Mouse (Mus musculus): ENCODE measurements at regions not wholly inside any gene's neighbourhood (a gene's known extent, or its start where the extent isn't known, plus 50 kb on each side); places are given as distances from the start of the nearest gene placed in this dataset.

GRCm38 (mm10) chr9:60959537-60959936, 165.2 kb downstream of the Uaca start:
- TF ChIP-seq ZC3H11A (IDR thresholded peaks at IDR 0.05; ENCODE audit: borderline replicate concordance, low read depth, low read length) (no peak), ZNF384 (IDR thresholded peaks at IDR 0.05; ENCODE audit: low read depth, low read length) (no peak), MAFK (IDR thresholded peaks at IDR 0.05; ENCODE audit: insufficient read depth, low read depth, low read length) (no peak), CHD2 (IDR thresholded peaks at IDR 0.05; ENCODE audit: low read depth, low read length) (no peak), HCFC1 (IDR thresholded peaks at IDR 0.05; ENCODE audit: borderline replicate concordance, insufficient read depth, low read length) (no peak)
- in situ Hi-C loops (cut with MboI; ENCODE audit: low sequenced_read_pairs in 2 of 2, unreplicated experiment in 2 of 2) = no loop called here
- no peak for DNase-seq (ENCODE audit: low read depth, low spot score)
- H3K9me3 ChIP-seq (ENCODE audit: control insufficient read depth, insufficient read depth, low read depth, low read length) = no peaks in the 10 kb centered on the region
- peaks cover 0 to 2% of the 10 kb centered on the region in 2 experiments; a peak in 1 of 4 replicates for H3K4me1 ChIP-seq (ENCODE audit: control insufficient read depth in 2 of 2, insufficient read depth in 2 of 2, low read length in 2 of 2, poor library complexity in 1 of 2)
- H3K27ac ChIP-seq (ENCODE audit: insufficient read depth, low read depth, low read length, poor library complexity, severe bottlenecking) = no peak overlapping the region
- H3K4me3 ChIP-seq (ENCODE audit: insufficient read depth in 1 of 2, low read depth in 1 of 2, low read length in 2 of 2, poor library complexity in 1 of 2, severe bottlenecking in 1 of 2) = no peak overlapping the region
- no peaks in the 10 kb centered on the region for H3K36me3 ChIP-seq (ENCODE audit: control insufficient read depth, insufficient read depth, low read length, poor library complexity, severe bottlenecking)
- no peak overlapping the region for H3K9ac ChIP-seq (ENCODE audit: insufficient read depth, low read depth, low read length, poor library complexity, severe bottlenecking)

- H3K4me1 ChIP-seq (ENCODE audit: control insufficient read depth in 2 of 2, insufficient read depth in 2 of 2, low read length in 2 of 2, poor library complexity in 1 of 2) = peaks cover 0 to 8% of the 10 kb centered on the region in 2 experiments; a peak in 1 of 4 replicates
- H3K4me3 ChIP-seq (ENCODE audit: insufficient read depth in 1 of 2, low read depth in 1 of 2, low read length in 2 of 2, poor library complexity in 1 of 2, severe bottlenecking in 1 of 2) = no peak overlapping the region
- TF ChIP-seq MAFK (IDR thresholded peaks at IDR 0.05; ENCODE audit: insufficient read depth, low read depth, low read length) (no peak), HCFC1 (IDR thresholded peaks at IDR 0.05; ENCODE audit: borderline replicate concordance, insufficient read depth, low read length) (no peak), ZC3H11A (IDR thresholded peaks at IDR 0.05; ENCODE audit: borderline replicate concordance, low read depth, low read length) (no peak)
- in situ Hi-C loops (cut with MboI; ENCODE audit: low sequenced_read_pairs in 2 of 2, unreplicated experiment in 2 of 2) = no loop called here
- H3K9ac ChIP-seq (ENCODE audit: insufficient read depth, low read depth, low read length, poor library complexity, severe bottlenecking) = no peak overlapping the region
- no peaks in the 10 kb centered on the region for H3K36me3 ChIP-seq (ENCODE audit: control insufficient read depth, insufficient read depth, low read length, poor library complexity, severe bottlenecking)
- H3K9me3 ChIP-seq (ENCODE audit: control insufficient read depth, insufficient read depth, low read depth, low read length) = no peaks in the 10 kb centered on the region
- H3K27ac ChIP-seq (ENCODE audit: insufficient read depth, low read depth, low read length, poor library complexity, severe bottlenecking) = no peak overlapping the region
- DNase-seq (ENCODE audit: low read depth, low spot score) = no peak
Measured at GRCm38 (mm10) chr9:60962086-60962485, 167.7 kb downstream of the Uaca start.

GRCm38 (mm10) chr9:60965641-60966040, 171.3 kb downstream of the Uaca start:
- DNase-seq (ENCODE audit: low read depth, low spot score) = no peak
- Histone ChIP-seq H3K36me3 (ENCODE audit: control insufficient read depth, insufficient read depth, low read length, poor library complexity, severe bottlenecking) (no peaks in the 10 kb centered on the region), H3K4me1 (ENCODE audit: control insufficient read depth in 2 of 2, insufficient read depth in 2 of 2, low read length in 2 of 2, poor library complexity in 1 of 2) (peaks cover 0 to 6% of the 10 kb centered on the region in 2 experiments; a peak in 1 of 4 replicates), H3K9me3 (ENCODE audit: control insufficient read depth, insufficient read depth, low read depth, low read length) (no peaks in the 10 kb centered on the region), H3K9ac (ENCODE audit: insufficient read depth, low read depth, low read length, poor library complexity, severe bottlenecking) (no peak overlapping the region), H3K4me3 (ENCODE audit: insufficient read depth in 1 of 2, low read depth in 1 of 2, low read length in 2 of 2, poor library complexity in 1 of 2, severe bottlenecking in 1 of 2) (no peak overlapping the region), H3K27ac (ENCODE audit: insufficient read depth, low read depth, low read length, poor library complexity, severe bottlenecking) (no peak overlapping the region)
- TF ChIP-seq MAFK (IDR thresholded peaks at IDR 0.05; ENCODE audit: insufficient read depth, low read depth, low read length) (no peak), HCFC1 (IDR thresholded peaks at IDR 0.05; ENCODE audit: borderline replicate concordance, insufficient read depth, low read length) (no peak)
- in situ Hi-C loops (cut with MboI; ENCODE audit: low sequenced_read_pairs in 2 of 2, unreplicated experiment in 2 of 2) = no loop called here

GRCm38 (mm10) chr9:60968281-60969031, 174.1 kb downstream of the Uaca start:
- Histone ChIP-seq H3K4me3 (ENCODE audit: insufficient read depth in 1 of 2, low read depth in 1 of 2, low read length in 2 of 2, poor library complexity in 1 of 2, severe bottlenecking in 1 of 2) (no peak overlapping the region), H3K9me3 (ENCODE audit: control insufficient read depth, insufficient read depth, low read depth, low read length) (no peaks in the 10 kb centered on the region), H3K36me3 (ENCODE audit: control insufficient read depth, insufficient read depth, low read length, poor library complexity, severe bottlenecking) (no peaks in the 10 kb centered on the region), H3K4me1 (ENCODE audit: control insufficient read depth in 2 of 2, insufficient read depth in 2 of 2, low read length in 2 of 2, poor library complexity in 1 of 2) (peaks cover 0 to 9% of the 10 kb centered on the region in 2 experiments; a peak in 1 of 4 replicates), H3K9ac (ENCODE audit: insufficient read depth, low read depth, low read length, poor library complexity, severe bottlenecking) (no peak overlapping the region), H3K27ac (ENCODE audit: insufficient read depth, low read depth, low read length, poor library complexity, severe bottlenecking) (no peak overlapping the region)
- in situ Hi-C loops (cut with MboI; ENCODE audit: low sequenced_read_pairs in 2 of 2, unreplicated experiment in 2 of 2) = no loop called here
- no peak for DNase-seq (ENCODE audit: low read depth, low spot score)
- TF ChIP-seq ZNF384 (IDR thresholded peaks at IDR 0.05; ENCODE audit: low read depth, low read length) (no peak), MAFK (IDR thresholded peaks at IDR 0.05; ENCODE audit: insufficient read depth, low read depth, low read length) (no peak), ZC3H11A (IDR thresholded peaks at IDR 0.05; ENCODE audit: borderline replicate concordance, low read depth, low read length) (no peak), HCFC1 (IDR thresholded peaks at IDR 0.05; ENCODE audit: borderline replicate concordance, insufficient read depth, low read length) (no peak), CHD2 (IDR thresholded peaks at IDR 0.05; ENCODE audit: low read depth, low read length) (no peak)

Data from ES-E14 (cell line).